Mouse (Mus musculus): ENCODE results near the gene Prox2.

Prox2 gene

GRCm38 (mm10) chr12:85129426-85129978, 18.9 kb upstream of the Prox2 start:
- DNase-seq, result no peak

GRCm38 (mm10) chr12:85126986-85127603, 16.5 kb upstream of the Prox2 start:
- no peak for DNase-seq

GRCm38 (mm10) chr12:85124751-85125150, 14.2 kb upstream of the Prox2 start:
- no peak for DNase-seq

- DNase-seq, result no peak
These were observed 13.1 kb upstream of the Prox2 start for GRCm38 (mm10) chr12:85123645-85124044.

GRCm38 (mm10) chr12:85123108-85123530, 12.6 kb upstream of the Prox2 start:
- DNase-seq, result no peak

- DNase-seq, result no peak
These were observed 11.4 kb upstream of the Prox2 start for GRCm38 (mm10) chr12:85121806-85122459.

GRCm38 (mm10) chr12:85115678-85116077, 5.1 kb upstream of the Prox2 start:
- DNase-seq, result no peak

GRCm38 (mm10) chr12:85113917-85114316, 3.4 kb upstream of the Prox2 start:
- no peak for DNase-seq

- DNase-seq, result no peak
These were observed 2.8 kb upstream of the Prox2 start for GRCm38 (mm10) chr12:85113337-85113736.

GRCm38 (mm10) chr12:85112550-85113251, 2.1 kb upstream of the Prox2 start:
- DNase-seq, result no peak

GRCm38 (mm10) chr12:85110011-85110697, 405 bp downstream of the Prox2 start:
- no peak for DNase-seq

GRCm38 (mm10) chr12:85109426-85109825, 1.1 kb downstream of the Prox2 start:
- no peak for DNase-seq

- no peak for DNase-seq
These were observed 1.9 kb downstream of the Prox2 start for GRCm38 (mm10) chr12:85108643-85109042.

GRCm38 (mm10) chr12:85106292-85106691, 4.3 kb downstream of the Prox2 start:
- DNase-seq, result no peak

- no peak for DNase-seq
These were observed 5.8 kb downstream of the Prox2 start for GRCm38 (mm10) chr12:85104789-85105188.

GRCm38 (mm10) chr12:85103096-85103495, 7.5 kb downstream of the Prox2 start:
- DNase-seq, result no peak

GRCm38 (mm10) chr12:85101521-85102106, 8.9 kb downstream of the Prox2 start:
- DNase-seq, result no peak

- no peak for DNase-seq
These were observed 9.6 kb downstream of the Prox2 start for GRCm38 (mm10) chr12:85101001-85101400.

GRCm38 (mm10) chr12:85095859-85096258, 14.7 kb downstream of the Prox2 start:
- no peak for DNase-seq

GRCm38 (mm10) chr12:85095146-85095545, 15.4 kb downstream of the Prox2 start:
- no peak for DNase-seq

- DNase-seq, result no peak
These were observed 15.9 kb downstream of the Prox2 start for GRCm38 (mm10) chr12:85094706-85095105.

GRCm38 (mm10) chr12:85094010-85094409, 16.5 kb downstream of the Prox2 start:
- no peak for DNase-seq

- peak; percentile 65 for DNase-seq
These were observed 18.3 kb downstream of the Prox2 start for GRCm38 (mm10) chr12:85092214-85092613.
